Mouse (Mus musculus): ENCODE results near the gene Rnd2. TPM values are rescaled to one million over a fixed set of nuclear protein-coding genes. Genes with fewer than 3 reads are reported as not detected.

Rnd2 gene
- polyA plus RNA-seq (2017; shearing (Covaris generic)), result not detected

DNA sequence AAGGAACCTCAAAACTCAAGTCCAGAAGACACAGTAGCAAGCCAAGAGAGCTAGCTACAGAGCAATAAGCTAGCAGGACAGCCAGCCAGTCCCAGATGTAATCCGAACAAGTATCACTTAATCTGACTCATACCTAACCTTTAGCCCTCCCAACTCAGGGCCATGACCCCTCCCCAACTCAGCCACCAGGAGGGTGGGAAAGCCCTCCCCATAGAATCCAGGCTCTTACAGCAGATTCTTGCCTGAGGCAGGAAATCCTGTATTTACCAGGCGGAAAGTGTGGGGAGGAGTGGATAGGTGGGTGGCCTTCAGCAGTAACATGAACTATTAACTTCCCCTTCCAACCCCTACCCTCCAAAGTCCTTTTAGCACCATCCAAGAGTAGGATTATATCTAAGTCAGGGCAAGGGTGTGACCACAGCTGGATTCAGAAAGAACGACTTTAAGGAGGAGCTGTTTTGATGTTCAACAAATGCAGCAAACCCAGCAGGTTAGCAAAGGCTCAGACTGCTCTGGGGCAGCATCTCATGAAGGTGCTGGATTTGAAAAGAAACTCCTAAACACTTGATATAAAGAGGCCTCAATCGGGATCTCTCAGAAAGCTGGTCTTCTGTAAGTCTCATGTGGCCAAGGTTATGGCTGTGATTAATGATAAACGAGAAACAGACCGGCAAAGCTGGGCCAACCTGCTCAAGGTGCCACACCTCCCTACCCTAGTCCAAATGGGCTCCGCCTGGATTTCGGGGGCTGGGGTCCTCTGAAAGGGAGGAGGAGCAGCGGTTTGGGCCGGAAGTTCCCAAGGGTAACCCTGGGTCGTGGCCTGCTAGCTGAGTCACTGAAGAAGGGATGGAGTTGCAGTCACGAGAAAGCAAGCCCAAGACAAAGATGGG lies at the start of gene Rnd2:
Gene Rnd2, plus strand, starts transcription at position 789 of the 890 bp plus-strand sequence.

DNA sequence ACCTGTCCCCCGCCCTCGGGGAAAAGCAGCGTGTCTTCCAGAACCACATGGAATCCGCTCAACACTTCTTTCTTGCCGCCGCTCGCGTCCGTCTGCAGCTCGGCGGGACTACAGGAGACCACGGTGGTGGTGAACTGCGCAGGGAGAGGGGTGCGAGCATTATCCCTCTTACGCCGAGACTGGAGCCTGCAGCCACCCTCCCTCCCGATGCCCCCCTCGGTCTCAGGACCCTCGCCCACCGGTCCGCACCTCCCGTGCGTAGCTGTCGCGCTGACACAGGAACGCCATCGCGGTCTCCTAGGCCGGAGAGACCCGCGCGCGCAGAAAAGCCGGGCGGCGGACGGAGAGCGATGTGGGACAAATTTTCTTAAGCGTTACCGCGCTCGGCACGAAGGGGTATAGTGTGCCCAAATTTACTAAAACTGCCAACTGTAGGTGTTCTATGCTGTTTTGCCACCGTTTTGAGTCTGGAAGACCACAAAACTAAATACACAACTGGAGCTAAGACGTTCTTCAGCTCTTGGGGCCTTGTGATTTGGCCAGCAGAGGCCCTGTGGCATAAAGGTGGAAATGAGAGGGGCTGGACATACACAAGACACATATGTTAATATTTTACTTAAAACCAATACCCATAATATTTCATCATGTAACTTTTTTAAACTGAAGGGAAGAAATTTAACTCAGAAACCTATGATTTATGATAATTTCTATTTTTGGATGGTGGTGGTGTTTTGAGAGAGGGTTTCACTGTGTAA lies 47.5 kb upstream of the Rnd2 start, which contains the start of gene Aarsd1:
Gene Aarsd1, minus strand, starts transcription at position 515 of the 755 bp plus-strand sequence.

DNA sequence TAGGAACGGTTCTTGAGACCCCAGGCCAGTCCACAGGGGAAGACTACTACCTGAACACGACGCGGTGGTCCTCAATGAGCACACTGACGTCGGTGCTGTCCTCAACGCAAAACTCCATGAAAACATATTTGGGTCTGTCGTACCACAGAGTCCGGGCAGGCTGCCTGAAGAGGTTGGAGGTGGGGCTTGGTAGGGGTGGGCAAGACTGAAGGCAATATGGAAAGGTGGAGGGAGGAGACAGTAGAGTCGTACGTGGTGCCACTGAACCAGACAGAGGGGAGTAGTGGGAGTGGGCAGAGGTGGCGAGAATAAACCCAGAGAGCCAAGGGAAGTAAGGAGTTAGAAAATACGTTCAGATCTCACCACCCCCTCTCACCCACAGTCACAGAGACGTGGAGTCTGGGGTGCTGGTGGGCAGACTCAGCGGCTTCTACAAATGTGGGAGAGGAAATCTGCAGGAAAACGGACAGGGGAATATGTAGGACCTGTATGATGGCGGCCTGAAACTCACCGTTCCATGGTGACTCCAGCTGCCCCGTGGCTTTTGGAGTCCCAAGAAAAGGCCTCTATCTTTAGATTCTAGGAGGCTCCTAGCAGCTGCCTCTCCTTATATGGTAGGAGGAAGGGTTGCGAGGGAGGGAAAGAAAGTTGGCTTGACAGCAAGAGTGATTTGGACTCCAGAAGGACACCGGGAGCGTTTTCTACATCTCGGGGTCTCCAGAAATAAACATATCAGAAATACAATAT lies 40.5 kb upstream of the Rnd2 start, which contains the start of gene Gm27029:
Gene Gm27029, minus strand, starts transcription at position 692 of the 747 bp plus-strand sequence.

DNA sequence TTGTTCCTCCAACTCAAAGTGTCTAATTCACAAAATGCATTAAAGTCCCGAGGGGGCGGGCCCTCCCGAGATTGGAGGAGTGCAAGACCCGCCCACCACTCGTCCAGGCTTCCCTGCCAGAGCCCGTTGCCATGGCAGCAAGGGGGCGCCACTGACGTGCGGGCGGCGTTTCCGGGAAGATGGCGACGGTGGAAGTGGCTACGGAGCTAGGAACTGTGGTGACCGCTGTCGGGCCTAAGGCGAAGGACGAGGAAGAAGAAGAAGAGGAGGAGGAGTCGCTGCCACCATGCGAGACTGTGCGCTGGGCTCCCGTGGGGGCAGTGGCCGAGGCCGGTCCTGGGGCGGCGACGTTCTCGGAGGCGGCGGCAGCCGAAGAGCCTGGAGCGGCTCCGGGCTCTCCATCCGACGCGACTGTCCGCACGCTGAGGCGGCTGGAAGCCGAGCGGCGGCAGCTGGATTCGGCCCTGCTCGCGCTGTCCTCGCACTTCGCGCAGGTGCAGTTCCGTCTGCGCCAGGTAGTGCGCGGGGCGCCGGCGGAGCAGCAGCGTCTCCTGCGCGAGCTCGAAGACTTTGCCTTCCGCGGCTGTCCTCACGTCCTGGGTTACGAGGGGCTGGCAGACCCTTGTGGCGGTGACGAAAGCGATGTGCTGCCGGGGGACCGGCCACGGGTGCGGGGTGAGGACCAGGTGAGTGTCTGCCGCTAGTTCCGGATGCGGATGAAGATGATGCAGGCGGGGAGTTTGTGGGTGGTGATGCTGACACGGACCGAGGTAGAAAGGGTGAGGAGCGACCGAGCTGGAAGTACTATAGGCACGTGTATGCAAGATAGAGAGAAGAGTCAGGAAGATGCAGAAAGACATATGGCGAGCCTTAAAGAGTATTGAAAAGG lies 39.6 kb upstream of the Rnd2 start, which contains the start of the genes Rundc1 and Ptges3l:
Gene Rundc1, plus strand, starts transcription at position 161 of the 889 bp plus-strand sequence.
Gene Ptges3l, minus strand, starts transcription at position 409 of the 889 bp plus-strand sequence.

DNA sequence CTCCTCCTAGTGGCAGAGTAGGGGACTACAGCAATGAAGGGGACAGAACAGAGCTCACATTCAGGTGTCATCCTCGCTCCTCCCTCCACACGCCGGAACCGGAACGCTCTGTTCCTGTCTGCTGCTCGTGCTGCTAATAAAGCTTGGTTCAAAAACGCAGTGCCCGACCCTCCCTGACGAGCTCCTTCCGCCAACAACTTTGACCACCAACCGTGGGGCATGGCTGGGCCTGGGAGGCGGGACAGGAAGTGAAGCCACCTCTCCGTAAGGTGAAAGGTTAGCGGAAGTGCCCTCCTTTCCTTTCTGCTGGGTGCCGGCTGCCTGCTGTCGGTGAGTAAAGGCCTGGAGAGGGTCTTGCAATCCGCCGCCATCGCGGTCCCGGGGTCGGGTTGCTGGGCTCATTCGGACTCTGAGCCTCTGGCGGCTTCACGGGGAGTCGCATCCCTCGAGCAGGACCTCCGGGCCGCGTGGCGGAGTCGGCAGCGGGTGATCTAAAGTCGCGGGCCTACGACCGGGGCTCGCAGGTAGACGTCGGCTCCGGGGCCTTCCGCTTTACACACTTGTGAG lies 22.6 kb upstream of the Rnd2 start, which contains the start of gene Rpl27:
Gene Rpl27, plus strand, starts transcription at position 172 of the 567 bp plus-strand sequence.

DNA sequence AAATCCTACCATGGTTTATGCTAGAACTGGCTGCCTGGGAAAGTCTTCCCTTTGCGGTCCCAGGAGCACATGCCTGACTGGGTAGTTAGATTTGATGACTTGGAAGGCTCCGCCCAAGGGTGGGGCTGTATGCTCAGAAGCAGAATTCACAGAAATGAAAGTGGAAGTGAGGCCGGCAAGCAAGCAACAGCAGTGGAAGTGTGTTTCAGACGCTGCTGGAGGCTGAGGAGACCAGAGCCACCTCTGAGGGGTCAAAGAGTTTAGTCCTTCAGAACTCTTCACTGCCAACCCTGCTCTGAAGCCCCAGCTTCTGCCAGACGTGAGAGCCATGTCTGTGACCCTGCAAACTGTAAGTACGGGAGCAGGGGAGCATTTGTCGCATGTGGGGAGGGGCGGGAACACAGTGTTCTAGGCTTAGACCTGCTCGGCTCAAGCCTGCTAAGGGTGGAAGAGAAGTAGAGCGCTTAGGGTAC lies 16.5 kb upstream of the Rnd2 start, which contains the start of gene Ifi35:
Gene Ifi35, plus strand, starts transcription at position 134 of the 473 bp plus-strand sequence.

DNA sequence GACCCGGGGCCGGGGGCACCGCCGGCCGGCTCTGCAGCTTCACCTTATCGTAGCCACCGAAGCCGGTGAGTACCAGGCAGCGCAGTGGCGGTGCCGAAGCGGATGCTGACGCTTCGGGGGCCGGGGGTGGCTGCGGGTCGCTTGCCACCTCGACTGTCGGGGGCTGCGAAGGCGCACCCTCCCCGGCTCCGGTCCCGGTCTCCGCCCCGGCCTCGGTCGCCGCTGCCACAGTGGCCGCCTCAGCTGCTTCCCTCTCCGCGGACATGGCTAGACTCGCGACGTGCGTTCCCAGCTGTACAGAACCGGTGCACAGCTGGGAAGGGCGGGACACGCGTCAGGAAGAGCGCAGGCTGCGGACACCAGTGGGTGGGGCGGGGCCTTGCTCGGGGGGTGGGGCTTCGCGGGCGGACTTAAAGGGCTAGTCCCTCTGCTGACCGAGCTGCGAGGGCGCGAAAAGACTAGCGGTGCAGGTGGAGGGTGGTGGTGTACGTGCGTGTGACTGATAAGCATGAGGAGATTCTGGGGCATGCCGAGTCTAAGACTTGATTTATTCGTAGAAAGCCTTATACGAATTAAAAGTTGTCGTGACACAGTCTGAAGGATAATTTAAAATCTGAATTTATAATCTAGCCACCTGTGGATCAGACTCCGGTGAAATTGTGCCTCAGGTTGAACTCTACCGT lies 1.2 kb downstream of the Rnd2 start, which contains the start of gene Vat1:
Gene Vat1, minus strand, starts transcription at position 362 of the 683 bp plus-strand sequence.

Other genes starting within 250 kb of the Rnd2 start
- gene Ezh1, start 238.5 kb upstream of the Rnd2 start, polyA plus RNA-seq (2017; shearing (Covaris generic)), result 96.4 TPM
- gene Ramp2, start 219.0 kb upstream of the Rnd2 start, polyA plus RNA-seq (2017; shearing (Covaris generic)), result not detected
- gene Vps25, start 211.3 kb upstream of the Rnd2 start, polyA plus RNA-seq (2017; shearing (Covaris generic)), result 157 TPM
- gene Wnk4, start 204.4 kb upstream of the Rnd2 start, polyA plus RNA-seq (2017; shearing (Covaris generic)), result 2.4 TPM
- gene Cntd1, start 186.0 kb upstream of the Rnd2 start, polyA plus RNA-seq (2017; shearing (Covaris generic)), result not detected
- 130 TPM for gene Coa3, start 185.9 kb upstream of the Rnd2 start, polyA plus RNA-seq (2017; shearing (Covaris generic))
- gene Becn1, start 162.7 kb upstream of the Rnd2 start, polyA plus RNA-seq (2017; shearing (Covaris generic)), result 217 TPM
- 156 TPM for gene Psme3, start 148.8 kb upstream of the Rnd2 start, polyA plus RNA-seq (2017; shearing (Covaris generic))
- gene Aoc2, start 139.9 kb upstream of the Rnd2 start, polyA plus RNA-seq (2017; shearing (Covaris generic)), result 4.1 TPM
- gene Aoc3, start 134.4 kb upstream of the Rnd2 start, polyA plus RNA-seq (2017; shearing (Covaris generic)), result not detected
- gene G6pc, start 97.4 kb upstream of the Rnd2 start, polyA plus RNA-seq (2017; shearing (Covaris generic)), result not detected
- gene Aarsd1, start 47.4 kb upstream of the Rnd2 start, polyA plus RNA-seq (2017; shearing (Covaris generic)), result 39.4 TPM
- gene Gm27029, start 40.2 kb upstream of the Rnd2 start, polyA plus RNA-seq (2017; shearing (Covaris generic)), result 1.8 TPM
- 10.1 TPM for gene Rundc1, start 39.9 kb upstream of the Rnd2 start, polyA plus RNA-seq (2017; shearing (Covaris generic))
- 0.50 TPM for gene Ptges3l, start 39.7 kb upstream of the Rnd2 start, polyA plus RNA-seq (2017; shearing (Covaris generic))
- 357 TPM for gene Rpl27, start 22.7 kb upstream of the Rnd2 start, polyA plus RNA-seq (2017; shearing (Covaris generic))
- gene Ifi35, start 16.6 kb upstream of the Rnd2 start, polyA plus RNA-seq (2017; shearing (Covaris generic)), result 202 TPM
- 0.61 TPM for gene Vat1, start 1.2 kb downstream of the Rnd2 start, polyA plus RNA-seq (2017; shearing (Covaris generic))
- 6.9 TPM for gene Brca1, start 87.0 kb downstream of the Rnd2 start, polyA plus RNA-seq (2017; shearing (Covaris generic))
- 107 TPM for gene Nbr1, start 87.2 kb downstream of the Rnd2 start, polyA plus RNA-seq (2017; shearing (Covaris generic))
- 13.8 TPM for gene Tmem106a, start 117.2 kb downstream of the Rnd2 start, polyA plus RNA-seq (2017; shearing (Covaris generic))
- not detected for gene Gm11634, start 134.3 kb downstream of the Rnd2 start, polyA plus RNA-seq (2017; shearing (Covaris generic))
- 71.2 TPM for gene Rdm1, start 162.2 kb downstream of the Rnd2 start, polyA plus RNA-seq (2017; shearing (Covaris generic))
- 2.7 TPM for gene Arl4d, start 200.5 kb downstream of the Rnd2 start, polyA plus RNA-seq (2017; shearing (Covaris generic))

Data from activated CD4-positive, CD25-positive, alpha-beta regulatory T cell, adult 9 weeks (primary cell).